Mouse (Mus musculus): ENCODE data around the gene 4930539E08Rik.

Gene 4930539E08Rik

DNA sequence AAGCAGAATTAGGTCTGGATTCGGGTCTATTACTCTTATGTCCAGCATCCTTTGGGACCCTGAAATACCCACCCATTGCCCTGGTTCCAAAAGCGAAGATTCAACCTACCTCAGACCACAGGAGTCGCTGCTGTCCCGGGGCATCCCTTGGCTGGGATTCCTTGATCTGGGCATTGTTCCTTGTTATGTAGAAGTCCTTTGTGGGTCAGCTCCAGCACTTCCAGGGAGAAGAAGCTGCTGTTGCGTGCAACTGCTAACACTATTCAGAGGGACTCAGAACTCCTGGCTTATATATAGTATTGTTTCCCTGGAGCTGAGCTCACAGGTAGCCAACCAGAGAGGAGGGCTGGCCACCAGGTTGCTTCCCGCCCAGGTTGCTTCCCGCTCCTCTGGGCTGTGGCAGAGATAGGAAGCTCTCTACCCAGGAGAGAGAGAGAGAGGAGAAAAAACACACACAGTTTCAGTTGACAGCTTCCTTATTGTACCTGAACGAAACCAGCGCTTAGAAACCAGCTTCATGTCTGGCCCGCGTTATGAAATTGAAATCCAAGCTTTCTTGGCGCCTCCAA is at the start of gene 4930539E08Rik:
Gene 4930539E08Rik, minus strand, starts transcription at position 265 of the 569 bp plus-strand sequence.
- DNase-seq (ENCODE audit: extremely low read depth, low read depth), result no peak

DNA sequence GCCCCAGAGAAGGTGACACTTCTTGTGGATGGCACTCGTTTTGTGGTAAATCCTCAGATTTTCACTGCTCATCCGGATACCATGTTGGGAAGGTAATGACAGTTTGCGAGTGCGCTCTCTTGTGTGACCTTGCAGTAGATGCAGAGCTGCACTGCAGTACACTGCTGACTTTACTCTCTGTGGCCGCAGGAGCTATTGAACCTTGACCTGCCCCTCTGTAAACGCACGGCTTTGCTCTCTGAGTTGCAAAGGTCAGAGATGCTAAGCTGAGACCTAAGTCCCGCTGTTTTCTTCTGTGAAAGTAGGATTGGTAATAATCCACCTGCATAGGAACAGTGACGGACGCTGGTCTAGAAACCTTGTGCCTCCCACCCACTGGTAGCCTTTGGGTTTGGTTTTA is 46.5 kb upstream of the 4930539E08Rik start:
- DNase-seq (ENCODE audit: extremely low read depth, low read depth), result no peak

GRCm38 (mm10) chr17:28960597-28960996 is 45.5 kb upstream of the 4930539E08Rik start:
- DNase-seq (ENCODE audit: extremely low read depth, low read depth), result no peak

GRCm38 (mm10) chr17:28954416-28954815 is 39.3 kb upstream of the 4930539E08Rik start:
- DNase-seq (ENCODE audit: extremely low read depth, low read depth), result no peak

- no peak for DNase-seq (ENCODE audit: extremely low read depth, low read depth)
Measured at GRCm38 (mm10) chr17:28953251-28953650, 38.1 kb upstream of the 4930539E08Rik start.

DNA sequence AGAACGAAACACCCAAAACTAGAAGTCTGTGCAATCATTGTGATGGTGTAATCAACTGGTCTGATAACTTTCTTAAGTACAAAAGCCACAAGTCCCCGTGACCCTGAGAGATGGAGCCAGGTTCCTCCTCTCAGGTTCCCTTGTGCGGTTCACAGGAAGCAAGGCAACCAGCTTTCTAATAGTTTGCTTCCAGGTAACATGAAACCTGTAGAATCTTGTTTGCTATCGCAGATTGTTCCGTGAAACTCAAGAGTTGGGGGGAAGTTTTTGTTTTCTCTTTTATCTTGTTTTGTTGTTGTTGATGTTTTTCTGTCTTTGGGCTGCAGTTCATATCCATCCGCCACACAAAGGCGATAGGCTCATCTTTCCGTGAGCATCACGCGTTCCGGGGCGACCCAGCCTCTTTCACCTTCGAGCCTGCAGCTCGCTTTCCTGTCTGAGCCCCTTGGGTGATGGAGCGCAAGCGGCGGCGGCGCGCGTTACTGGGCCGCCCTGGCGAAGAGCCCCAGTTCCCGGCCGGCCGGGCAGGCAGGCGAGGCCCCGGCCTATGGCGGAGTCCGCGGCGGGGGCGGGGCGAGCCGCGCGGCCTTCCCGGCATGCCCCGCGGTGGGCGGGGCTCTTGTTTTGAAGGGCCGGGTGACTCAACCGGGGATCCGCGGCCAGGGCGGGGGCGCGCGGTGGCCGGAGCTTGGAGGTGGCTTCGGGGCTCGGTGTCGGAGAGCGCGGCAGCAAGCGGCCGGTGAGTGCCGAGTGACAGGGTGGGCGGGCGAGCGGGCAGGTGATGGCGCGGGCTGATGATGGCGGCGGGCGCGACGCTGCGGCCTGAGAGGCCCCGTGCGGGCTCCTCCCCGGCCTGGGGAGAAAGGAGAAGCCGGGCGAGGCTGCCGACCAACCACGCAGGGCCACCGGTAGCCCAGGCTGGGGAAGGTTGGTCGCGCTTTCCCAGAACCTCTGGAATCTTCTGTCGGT is 37.0 kb upstream of the 4930539E08Rik start, which contains the start of gene Kctd20:
Gene Kctd20, plus strand, starts transcription at position 120 of the 969 bp plus-strand sequence.
- peak; percentile 80 for DNase-seq (ENCODE audit: extremely low read depth, low read depth)

GRCm38 (mm10) chr17:28950751-28951150 is 35.6 kb upstream of the 4930539E08Rik start:
- DNase-seq (ENCODE audit: extremely low read depth, low read depth), result no peak

- DNase-seq (ENCODE audit: extremely low read depth, low read depth), result no peak
Measured at GRCm38 (mm10) chr17:28948661-28949060, 33.5 kb upstream of the 4930539E08Rik start.

DNA sequence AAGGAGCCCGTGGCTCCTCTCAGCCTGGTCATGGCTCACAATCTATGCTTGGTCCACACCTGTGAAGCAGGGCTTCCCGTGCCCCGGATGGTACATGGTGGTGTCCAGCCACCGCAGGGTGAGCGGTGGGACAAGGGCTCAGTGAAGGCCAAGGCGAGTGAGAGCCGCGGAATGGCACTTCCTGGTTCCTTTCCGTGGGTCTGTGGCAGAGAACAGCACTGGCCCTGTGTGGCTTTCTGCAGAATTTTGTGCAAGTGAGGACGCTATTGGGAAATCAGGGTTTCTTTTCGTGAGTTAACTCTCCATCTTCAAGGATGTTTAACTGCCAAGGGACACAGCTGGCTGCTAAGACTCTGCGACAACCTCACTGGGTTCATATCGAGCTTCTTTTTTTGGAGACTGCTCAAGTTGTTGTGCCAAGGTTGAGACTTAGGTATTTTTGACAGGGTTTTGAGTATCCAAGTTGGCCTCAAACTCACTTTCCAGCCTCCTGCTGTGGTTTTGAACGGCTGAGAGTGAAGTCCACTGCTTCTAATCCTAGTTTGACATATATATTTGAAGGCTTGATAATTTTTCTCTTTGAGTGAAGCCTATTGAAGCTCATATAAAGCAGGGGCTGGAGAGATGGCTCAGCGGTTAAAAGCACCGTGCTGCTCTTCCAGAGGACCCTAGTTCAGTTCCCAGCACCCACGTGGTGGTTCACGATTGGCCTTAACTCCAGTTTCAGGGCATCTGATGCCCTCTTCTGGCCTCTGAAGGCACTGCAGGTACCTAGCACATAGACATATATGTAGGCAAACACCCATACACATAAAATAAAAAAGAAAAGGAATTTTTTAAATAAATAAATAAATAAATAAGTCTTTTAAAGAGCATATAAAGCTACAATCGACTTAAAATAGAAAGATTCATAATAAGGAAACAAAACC is 32.2 kb upstream of the 4930539E08Rik start:
- DNase-seq (ENCODE audit: extremely low read depth, low read depth), result no peak

- DNase-seq (ENCODE audit: extremely low read depth, low read depth), result no peak
Measured at GRCm38 (mm10) chr17:28944481-28944880, 29.4 kb upstream of the 4930539E08Rik start.

DNA sequence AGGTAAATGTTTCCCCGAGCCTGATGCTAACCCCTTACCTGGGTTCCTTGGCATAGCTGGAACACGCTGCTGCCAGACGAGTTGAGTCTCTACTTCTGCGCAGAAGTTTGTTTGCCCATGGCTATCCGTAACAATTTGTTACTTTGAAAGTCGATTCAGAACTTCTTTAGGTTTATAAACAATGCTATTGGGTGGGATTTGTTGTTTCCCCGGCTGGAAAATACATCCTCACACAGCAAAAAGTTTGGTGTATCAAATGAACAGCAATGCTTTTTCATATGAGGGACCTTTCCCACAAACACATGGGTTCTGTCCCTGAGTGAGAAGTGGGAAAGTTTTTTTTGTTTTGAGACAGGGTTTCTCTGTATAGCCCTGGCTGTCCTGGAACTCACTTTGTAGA is 28.6 kb upstream of the 4930539E08Rik start, which contains the start of gene Pxt1:
Gene Pxt1, minus strand, starts transcription at position 101 of the 400 bp plus-strand sequence.
- DNase-seq (ENCODE audit: extremely low read depth, low read depth), result no peak

DNA sequence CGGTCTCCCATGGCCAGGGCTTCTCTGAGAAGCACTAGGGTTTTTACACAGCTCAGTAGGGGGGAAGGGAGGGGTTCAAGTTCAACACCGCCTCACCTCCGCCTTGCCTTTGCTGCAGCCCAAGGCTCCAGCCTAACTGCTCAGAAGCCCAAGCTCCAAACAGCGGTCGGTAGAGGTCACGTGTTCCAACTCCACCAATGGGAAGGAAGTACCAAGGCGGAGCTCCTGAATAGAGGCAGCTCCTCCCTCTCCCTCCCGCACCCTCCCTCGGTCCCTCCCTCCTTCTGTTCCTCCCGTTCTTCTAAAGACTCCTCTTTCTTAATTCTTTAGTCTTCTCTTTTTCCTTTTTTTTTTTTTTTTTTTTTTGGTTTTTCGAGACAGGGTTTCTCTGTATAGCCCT is 27.0 kb upstream of the 4930539E08Rik start:
- peak; percentile 91 for DNase-seq (ENCODE audit: extremely low read depth, low read depth)

GRCm38 (mm10) chr17:28940776-28941555 is 25.8 kb upstream of the 4930539E08Rik start:
- DNase-seq (ENCODE audit: extremely low read depth, low read depth), result no peak

DNA sequence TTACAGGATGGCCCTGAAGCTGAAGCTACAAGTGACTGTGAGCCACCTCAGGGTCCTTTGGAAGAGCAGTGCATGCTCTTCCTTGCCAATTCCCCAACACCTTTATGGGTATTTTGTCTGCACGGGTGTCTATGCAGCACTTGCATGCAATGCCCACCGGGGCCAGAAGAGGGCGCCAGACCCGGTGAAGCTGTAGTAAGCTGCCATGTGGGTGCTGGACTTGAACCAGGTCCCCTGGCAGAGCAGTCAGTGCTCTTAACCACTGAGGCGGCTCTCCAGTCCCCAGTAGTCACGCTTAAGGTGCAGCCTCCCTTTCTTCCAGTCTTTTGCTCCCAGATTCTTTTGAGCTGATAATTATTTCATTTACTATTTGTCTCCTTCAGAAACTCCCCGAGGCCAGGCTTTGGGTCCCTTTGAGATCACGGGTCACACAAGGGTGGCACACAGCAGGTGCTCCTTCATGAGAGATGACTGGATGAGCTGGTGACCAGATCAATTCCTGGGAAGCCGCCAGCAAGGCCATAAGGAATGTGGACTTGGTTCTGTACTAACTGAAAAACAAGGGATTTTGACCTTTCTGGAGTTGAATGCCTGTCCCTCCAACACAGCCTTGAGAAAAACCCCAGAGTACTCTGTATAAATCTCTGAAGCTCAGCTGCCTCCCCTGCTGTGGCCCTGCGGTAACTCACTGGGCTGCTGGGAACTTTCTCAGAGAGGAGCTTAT is 21.7 kb upstream of the 4930539E08Rik start:
- no peak for DNase-seq (ENCODE audit: extremely low read depth, low read depth)

GRCm38 (mm10) chr17:28936133-28936532 is 21.0 kb upstream of the 4930539E08Rik start:
- DNase-seq (ENCODE audit: extremely low read depth, low read depth), result no peak

GRCm38 (mm10) chr17:28934120-28934916 is 19.2 kb upstream of the 4930539E08Rik start:
- no peak for DNase-seq (ENCODE audit: extremely low read depth, low read depth)

GRCm38 (mm10) chr17:28932274-28932673 is 17.1 kb upstream of the 4930539E08Rik start:
- no peak for DNase-seq (ENCODE audit: extremely low read depth, low read depth)

DNA sequence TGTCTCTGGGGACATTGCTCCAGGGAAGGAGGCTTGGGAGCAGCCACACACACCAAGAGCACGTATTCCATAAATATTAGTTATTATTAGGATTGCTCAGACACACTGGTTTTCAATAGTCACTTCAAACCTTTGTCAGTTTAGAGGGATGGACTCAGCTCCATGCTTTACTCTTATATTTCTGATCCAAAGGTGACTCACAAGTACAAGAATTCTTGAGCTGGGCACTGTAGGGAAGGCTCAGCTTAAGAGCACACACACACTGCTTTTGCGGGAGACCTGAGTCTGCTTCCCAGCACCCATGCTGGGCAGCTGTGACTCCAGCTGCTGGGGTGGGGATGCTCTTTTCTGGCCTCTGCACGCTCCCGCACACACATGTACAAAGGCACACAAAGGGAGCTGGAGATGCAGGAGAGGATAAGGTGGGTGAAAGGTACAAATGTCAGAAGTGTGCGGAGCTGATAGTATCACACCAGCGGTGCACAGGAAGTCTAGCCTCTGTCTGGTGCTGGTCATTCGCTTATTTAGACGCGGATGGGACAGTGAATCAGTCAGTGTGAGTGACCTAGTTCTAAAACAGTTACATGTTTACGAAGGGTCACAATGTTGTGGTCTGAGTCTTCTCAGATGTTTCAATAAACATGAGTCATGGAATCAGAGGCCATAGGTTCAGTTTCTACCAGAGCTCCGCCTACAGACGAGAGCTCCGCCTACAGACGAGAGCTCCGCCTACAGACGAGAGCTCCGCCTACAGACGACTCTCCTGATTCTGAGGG is 16.5 kb upstream of the 4930539E08Rik start:
- no peak for DNase-seq (ENCODE audit: extremely low read depth, low read depth)
